Mouse (Mus musculus) brain, embryonic 18.5 days (tissue): Measurements from ENCODE around the gene Me1.
"Not testable (repeated sequence)": the region's sequence is repeated elsewhere in the genome, so short reads cannot be mapped to it uniquely, and the experiment has no call there.

Source experiments
- DNase-seq: peaks from one replicate; pipeline ENCODE4 v3.0.0-alpha.2; 2012; ENCODE audit warnings: low read depth, low spot score

The Me1 gene

GRCm38 (mm10) chr9:86599723-86600303 lies 95.9 kb downstream of the Me1 start:
- DNase-seq: no peak

GRCm38 (mm10) chr9:86596983-86597382 lies 98.8 kb downstream of the Me1 start:
- not testable (repeated sequence) for DNase-seq

- not testable (repeated sequence) for DNase-seq
These were observed 101.4 kb downstream of the Me1 start for GRCm38 (mm10) chr9:86594357-86594767.

- no peak for DNase-seq
These were observed 102.8 kb downstream of the Me1 start for GRCm38 (mm10) chr9:86592676-86593668.

GRCm38 (mm10) chr9:86587019-86587795 lies 108.5 kb downstream of the Me1 start:
- DNase-seq: no peak

- DNase-seq: no peak
These were observed 112.0 kb downstream of the Me1 start for GRCm38 (mm10) chr9:86583740-86584139.

GRCm38 (mm10) chr9:86579657-86580056 lies 116.1 kb downstream of the Me1 start:
- no peak for DNase-seq

- no peak for DNase-seq
These were observed 120.6 kb downstream of the Me1 start for GRCm38 (mm10) chr9:86575178-86575577.

- DNase-seq: no peak
These were observed 122.0 kb downstream of the Me1 start for GRCm38 (mm10) chr9:86573616-86574303.

- no peak for DNase-seq
These were observed 123.0 kb downstream of the Me1 start for GRCm38 (mm10) chr9:86572636-86573291.

- no peak for DNase-seq
These were observed 123.6 kb downstream of the Me1 start for GRCm38 (mm10) chr9:86572196-86572595.

GRCm38 (mm10) chr9:86571540-86572135 lies 124.1 kb downstream of the Me1 start, which contains the start of the genes Pgm3 and Rwdd2a:
Gene Pgm3 (minus strand): TSS chr9:86571842.
Gene Rwdd2a (plus strand): TSS chr9:86571991.
- peak; percentile 89 for DNase-seq

GRCm38 (mm10) chr9:86570946-86571345 lies 124.8 kb downstream of the Me1 start:
- no peak for DNase-seq

GRCm38 (mm10) chr9:86570261-86570890 lies 125.4 kb downstream of the Me1 start:
- no peak for DNase-seq

GRCm38 (mm10) chr9:86569314-86569910 lies 126.3 kb downstream of the Me1 start:
- DNase-seq: no peak

- DNase-seq: no peak
These were observed 135.2 kb downstream of the Me1 start for GRCm38 (mm10) chr9:86560543-86560942.

GRCm38 (mm10) chr9:86554641-86555040 lies 141.1 kb downstream of the Me1 start:
- no peak for DNase-seq

GRCm38 (mm10) chr9:86553886-86554285 lies 141.9 kb downstream of the Me1 start:
- DNase-seq: no peak

GRCm38 (mm10) chr9:86550717-86551116 lies 145.0 kb downstream of the Me1 start:
- no peak for DNase-seq
